Mouse (Mus musculus) heart, adult 10 weeks (tissue): Measurements from ENCODE around the gene Vmn2r85. TPM values are rescaled to one million over a fixed set of nuclear protein-coding genes. Genes with fewer than 3 reads are reported as not detected.

Source experiments
- polyA plus RNA-seq: library from polyadenylated mRNA; stranded (reverse); fragments of 350-450 nt; fragmentation: Illumina TruSeq; extraction: RNeasy Lipid Tissue Mini Kit (QIAGEN cat#74804); gene quantifications from one replicate; pipeline ENCODE4 v1.2.3, GENCODE M21; 2014; ENCODE audit warnings: low read depth, low replicate concordance

The Vmn2r85 gene
- not detected for polyA plus RNA-seq

DNA sequence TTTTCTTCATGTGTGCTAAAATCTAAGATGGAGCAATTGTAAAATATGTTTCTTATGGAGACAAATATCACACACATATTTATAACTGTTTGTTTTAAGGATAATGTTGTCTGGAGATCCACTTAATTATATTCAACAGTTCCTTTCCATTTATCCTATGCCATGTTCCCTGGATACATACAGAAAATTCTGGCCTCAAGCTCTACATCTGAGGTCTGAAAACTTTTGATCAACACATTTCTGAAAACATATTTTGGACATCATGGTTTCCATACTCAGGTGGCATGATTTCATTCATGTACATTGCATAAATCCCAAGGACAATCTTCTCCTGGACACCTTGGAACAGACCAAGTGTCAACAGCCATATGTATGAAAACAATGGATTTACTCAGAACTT is at the start of gene Vmn2r85:
TSS of gene Vmn2r85 (minus strand) at position 101 of the 400 bp plus-strand sequence.

GRCm38 (mm10) chr10:130455950-130456349 is 26.4 kb upstream of the Vmn2r85 start, which contains the start of gene Vmn2r86:
Vmn2r86 (minus strand) TSS chr10:130456050.

DNA sequence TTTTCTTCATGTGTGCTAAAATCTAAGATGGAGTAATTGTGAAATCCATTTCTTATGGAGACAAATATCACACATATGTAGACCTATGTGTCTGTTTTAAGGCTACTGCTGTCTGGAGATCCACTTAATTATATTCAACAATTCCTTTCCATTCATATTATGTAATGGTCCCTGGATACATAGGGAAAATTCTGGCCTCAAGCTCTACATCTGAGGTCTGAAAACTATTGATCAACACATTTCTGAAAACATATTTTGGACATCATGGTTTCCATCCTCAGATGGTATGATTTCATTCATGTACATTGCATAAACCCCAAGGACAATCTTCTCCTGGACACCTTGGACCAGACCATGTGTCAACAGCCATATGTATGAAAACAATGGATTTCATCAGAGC is 35.3 kb downstream of the Vmn2r85 start, which contains the start of gene Vmn2r84:
TSS of gene Vmn2r84 (minus strand) at position 101 of the 400 bp plus-strand sequence.

Other genes starting within 250 kb of the Vmn2r85 start
- not detected for gene Olfr826, start 245.5 kb downstream of the Vmn2r85 start, polyA plus RNA-seq
- gene Olfr827, start 215.3 kb downstream of the Vmn2r85 start, polyA plus RNA-seq, result not detected
- not detected for gene Neurod4, start 149.5 kb downstream of the Vmn2r85 start, polyA plus RNA-seq
- gene Tespa1, start 106.8 kb downstream of the Vmn2r85 start, polyA plus RNA-seq, result not detected
- gene Vmn2r84, start 35.4 kb downstream of the Vmn2r85 start, polyA plus RNA-seq, result not detected
- not detected for gene Vmn2r86, start 26.3 kb upstream of the Vmn2r85 start, polyA plus RNA-seq
- not detected for gene Vmn2r87, start 67.7 kb upstream of the Vmn2r85 start, polyA plus RNA-seq